Mouse (Mus musculus): Measurements from ENCODE around the gene Ciapin1.

The Ciapin1 gene

DNA sequence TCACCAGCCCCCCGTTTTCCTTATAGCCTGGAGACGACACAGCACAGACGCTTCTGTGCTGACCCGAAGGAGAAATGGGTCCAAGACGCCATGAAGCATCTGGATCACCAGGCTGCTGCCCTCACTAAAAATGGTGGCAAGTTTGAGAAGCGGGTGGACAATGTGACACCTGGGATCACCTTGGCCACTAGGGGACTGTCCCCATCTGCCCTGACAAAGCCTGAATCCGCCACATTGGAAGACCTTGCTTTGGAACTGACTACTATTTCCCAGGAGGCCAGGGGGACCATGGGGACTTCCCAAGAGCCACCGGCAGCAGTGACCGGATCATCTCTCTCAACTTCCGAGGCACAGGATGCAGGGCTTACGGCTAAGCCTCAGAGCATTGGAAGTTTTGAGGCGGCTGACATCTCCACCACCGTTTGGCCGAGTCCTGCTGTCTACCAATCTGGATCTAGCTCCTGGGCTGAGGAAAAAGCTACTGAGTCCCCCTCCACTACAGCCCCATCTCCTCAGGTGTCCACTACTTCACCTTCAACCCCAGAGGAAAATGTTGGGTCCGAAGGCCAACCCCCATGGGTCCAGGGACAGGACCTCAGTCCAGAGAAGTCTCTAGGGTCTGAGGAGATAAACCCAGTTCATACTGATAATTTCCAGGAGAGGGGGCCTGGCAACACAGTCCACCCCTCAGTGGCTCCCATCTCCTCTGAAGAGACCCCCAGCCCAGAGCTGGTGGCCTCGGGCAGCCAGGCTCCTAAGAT lies 58.4 kb downstream of the Ciapin1 start:
- no peak for DNase-seq (ENCODE audit: low read depth, low spot score)

DNA sequence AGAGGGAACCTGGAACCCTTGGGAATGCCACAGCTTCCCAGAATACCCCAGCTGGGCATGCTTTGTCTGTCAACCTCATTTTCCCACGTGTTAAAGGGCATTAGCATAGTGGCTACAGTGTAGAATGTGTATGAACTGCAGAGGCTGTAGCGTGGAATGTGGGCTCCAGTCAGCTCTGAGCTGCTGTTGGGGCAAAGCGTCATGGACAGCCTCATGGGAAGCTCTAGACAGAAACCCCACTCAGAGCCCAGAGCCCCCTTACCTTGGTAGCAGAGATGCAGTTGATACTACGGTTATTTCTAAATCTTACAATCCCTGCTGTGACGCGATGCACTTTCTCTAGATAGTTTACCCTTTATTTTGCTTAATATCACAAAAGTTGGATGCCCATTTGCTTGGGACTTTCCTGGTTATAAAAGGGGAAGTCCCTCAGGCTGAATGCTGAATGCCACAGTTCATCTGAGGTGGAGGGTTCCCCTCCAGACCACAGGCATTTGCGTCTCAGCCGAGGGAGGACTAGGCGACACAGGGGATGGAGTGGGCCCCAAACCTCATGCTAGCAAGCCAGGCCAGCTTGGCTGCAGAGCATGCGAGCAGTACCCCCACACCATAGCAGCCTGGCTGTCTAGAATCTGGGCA lies 59.1 kb downstream of the Ciapin1 start:
- DNase-seq (ENCODE audit: low read depth, low spot score), result no peak

DNA sequence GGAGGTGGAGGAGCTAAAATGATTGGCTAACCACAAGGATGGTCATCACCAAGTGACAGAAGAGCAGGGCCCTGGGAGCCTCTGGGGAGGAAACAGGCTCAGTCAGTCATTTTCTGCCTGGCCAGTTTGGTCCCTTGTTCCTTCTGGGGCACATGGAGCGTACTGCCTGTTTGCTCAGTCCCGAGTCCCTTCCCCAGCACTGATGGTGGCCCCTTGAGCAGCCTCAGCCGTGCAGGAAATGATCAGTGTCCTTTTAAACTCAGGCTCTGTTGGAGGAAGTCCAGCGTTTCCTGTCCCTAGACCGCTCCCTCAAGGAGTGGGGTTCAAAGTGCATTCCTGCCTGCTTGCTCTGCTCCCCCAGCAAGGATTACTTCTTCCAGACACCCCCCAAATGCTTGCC lies 59.7 kb downstream of the Ciapin1 start:
- DNase-seq (ENCODE audit: low read depth, low spot score), result no peak

DNA sequence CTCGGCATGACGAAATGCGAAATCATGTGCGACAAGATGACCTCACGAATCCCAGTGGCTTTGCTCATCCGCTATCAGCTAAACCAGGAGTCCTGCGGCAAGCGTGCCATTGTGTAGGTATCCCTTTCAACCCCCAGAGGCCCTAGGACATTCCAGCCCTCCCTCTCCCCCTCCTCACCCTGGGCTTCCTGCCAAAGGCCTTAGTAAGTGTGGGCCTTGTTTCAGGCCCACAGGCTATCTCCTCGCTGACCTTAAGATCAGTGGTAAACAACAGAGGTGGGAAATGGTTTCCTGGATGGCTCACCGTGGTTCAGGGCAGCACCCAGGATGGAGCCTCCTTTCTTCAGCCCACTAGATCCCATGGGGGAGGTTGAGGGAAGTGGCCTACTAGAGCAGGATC lies 60.1 kb downstream of the Ciapin1 start:
- no peak for DNase-seq (ENCODE audit: low read depth, low spot score)

DNA sequence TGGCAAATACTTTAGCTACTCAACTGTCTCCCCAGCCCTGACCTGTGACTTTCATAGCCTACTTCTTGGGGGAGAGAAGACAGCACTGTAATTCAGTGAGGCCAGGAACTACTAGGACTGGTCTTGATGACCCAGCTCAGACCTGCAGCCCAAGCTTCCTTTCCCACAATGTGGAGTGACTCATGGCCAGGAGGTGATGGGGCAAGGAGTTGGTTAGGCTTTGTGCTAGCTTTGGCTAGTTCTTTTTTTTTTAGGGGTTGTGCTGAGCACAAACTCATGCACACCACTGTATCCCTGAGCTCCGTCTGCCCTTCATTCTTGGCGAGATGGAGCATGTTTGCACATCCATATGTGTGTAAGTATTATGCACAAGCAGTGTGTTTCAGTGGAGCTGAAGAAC lies 61.8 kb downstream of the Ciapin1 start:
- DNase-seq (ENCODE audit: low read depth, low spot score), result no peak

DNA sequence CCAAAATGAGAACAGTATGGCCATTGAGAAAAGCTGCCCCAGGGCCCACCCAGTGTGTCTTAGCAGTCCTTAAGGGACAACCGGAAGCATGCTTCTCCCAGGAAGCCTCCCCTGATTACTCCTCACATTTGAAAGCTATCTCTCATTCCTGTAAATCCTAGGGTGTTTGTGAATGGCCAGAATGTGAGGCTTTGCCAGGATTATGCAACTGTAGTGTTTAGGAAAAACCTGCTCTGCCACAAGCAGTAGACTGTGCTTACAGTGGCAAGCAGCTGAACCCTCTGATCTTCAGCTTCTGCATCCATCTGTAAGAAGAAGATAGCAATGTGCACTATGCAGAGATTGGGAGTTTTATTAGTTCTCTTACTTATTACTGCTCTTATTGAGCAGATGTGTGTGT lies 63.6 kb downstream of the Ciapin1 start:
- no peak for DNase-seq (ENCODE audit: low read depth, low spot score)

DNA sequence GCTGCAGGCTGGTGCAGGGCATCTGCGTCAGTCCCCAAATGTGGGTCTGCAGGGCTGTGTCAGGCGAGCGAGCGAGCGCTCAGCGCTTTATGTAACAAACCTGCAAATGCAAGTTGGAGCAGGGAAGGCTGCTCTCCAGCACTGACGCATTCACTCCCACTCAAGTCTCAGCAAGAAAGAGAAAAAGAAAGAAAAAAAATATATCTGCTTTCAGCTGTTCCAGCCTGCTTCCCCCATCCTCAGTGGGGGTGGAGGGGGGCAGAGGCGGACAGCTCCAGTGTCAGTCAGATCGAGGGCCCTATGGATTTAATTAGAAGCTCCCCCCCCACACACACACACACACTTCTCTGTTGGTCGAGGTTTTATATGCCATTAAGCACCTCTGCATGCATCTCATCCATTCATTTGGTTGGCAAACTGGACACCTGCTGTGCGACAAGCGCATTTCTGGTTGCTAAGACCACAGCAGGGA lies 64.4 kb downstream of the Ciapin1 start:
- no peak for DNase-seq (ENCODE audit: low read depth, low spot score)

DNA sequence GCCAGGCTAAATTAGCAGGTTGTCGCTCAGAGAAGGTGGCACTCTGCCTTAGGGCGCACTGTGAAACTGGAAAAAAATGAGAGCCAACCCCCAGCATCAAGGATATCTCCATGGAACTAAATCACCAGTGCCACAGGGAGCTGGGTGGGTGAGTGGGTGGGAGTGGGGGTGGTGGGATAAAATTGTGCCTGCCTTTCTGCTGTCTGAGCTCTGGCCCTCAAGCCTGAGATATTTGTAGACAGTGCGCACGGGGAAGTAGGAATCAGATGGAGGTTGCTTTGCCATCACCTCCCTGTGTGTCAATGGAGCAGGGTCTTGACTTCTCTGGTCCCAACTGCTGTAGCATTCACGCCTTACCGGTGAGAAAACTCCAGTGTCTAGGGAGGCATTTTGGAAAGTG lies 65.1 kb downstream of the Ciapin1 start:
- DNase-seq (ENCODE audit: low read depth, low spot score), result no peak

DNA sequence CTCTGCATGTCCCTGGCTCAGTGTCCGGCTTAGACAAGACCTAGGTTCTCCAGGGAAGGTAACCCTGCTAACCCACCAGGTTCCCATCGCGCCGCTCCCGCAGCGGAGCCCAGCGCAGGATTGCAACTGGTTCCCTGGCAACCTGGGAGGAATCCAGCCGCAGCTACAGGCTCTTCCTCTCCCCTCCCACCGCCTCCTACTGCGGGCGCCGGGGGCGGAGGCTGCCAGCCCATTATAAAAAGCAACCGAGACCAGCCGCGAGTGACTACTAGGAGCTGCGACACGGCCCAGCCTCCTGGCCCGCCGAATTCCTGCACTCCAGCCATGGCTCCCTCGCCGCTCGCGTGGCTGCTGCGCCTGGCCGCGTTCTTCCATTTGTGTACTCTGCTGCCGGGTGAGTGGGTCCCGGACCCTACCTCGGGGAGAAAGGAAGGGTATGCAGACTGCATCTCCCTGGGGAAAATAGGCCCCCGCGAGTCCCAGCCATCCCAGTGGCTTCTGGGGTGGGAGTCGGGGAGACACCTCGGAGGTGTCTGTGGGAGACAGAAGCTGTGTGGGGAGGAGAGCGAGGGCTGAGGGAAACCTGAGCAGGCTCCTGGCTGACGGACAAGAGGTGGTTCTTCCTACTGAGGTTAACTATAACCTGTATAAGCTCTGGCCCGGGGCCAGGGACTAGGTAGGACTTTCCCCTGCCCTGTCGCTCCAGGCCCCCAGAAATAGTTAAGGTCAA lies 66.1 kb downstream of the Ciapin1 start, which contains the start of gene Cx3cl1:
Cx3cl1 (plus strand) TSS at position 69 of the 730 bp plus-strand sequence.
- peak; percentile 27 for DNase-seq (ENCODE audit: low read depth, low spot score)

DNA sequence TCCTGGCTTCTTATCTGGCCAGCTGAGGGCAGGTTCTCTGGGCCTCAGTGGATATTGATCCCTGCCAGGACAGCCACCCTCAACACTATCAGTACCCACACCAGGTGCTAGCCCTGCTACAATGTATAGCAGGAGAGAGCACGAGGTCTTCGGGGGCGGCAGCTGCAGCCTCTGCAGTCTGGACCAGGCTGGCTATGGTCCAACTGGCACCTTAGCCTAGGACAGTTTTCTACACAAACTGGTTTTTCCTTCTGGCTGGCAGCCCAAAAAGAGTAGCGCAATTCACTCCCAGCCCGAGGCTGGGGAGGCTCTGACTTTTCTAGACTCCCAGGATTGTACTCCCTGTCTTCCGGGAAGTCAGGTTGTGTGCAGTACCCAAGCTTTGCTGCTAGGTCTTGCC lies 67.2 kb downstream of the Ciapin1 start:
- no peak for DNase-seq (ENCODE audit: low read depth, low spot score)

Data from retina, postnatal 7 days (tissue).